Mouse (Mus musculus): ENCODE data around the gene 1810062G17Rik.

- TF ChIP-seq CTCF (IDR thresholded peaks at IDR 0.05; ENCODE audit: borderline replicate concordance, insufficient read depth, low read length) = no peak
- TF ChIP-seq POLR2A (IDR thresholded peaks at IDR 0.05; ENCODE audit: low read depth, low read length) = no peak
Observed at GRCm38 (mm10) chr3:36480486-36480885, 4.7 kb downstream of the 1810062G17Rik start.

All from embryonic fibroblast, embryonic 13.5 days (primary cell).